Mouse (Mus musculus) limb, embryonic 10.5 days (tissue): Measurements from ENCODE around the gene Fam181a. TPM values are rescaled to one million over a fixed set of nuclear protein-coding genes. Genes with fewer than 3 reads are reported as not detected.

Experiments used
- DNase-seq: peaks from one replicate; pipeline ENCODE4 v3.0.0-alpha.2; 2017; ENCODE audit warnings: low spot score
- H3K27ac ChIP-seq: fragments of 300-500 bp; sonication (generic); 2 replicates; pipeline ENCODE4 v1.5.1; 2016; ENCODE audit warnings: mild to moderate bottlenecking
- H3K27me3 ChIP-seq: fragments of 300-500 bp; sonication (generic); 2 replicates; pipeline ENCODE4 v1.6.1; 2016; ENCODE audit warnings: low read depth, mild to moderate bottlenecking; ENCODE audit not compliant: poor library complexity, severe bottlenecking
- H3K36me3 ChIP-seq: fragments of 300-500 bp; sonication (generic); 2 replicates; pipeline ENCODE4 v1.6.1; 2016; ENCODE audit warnings: mild to moderate bottlenecking, moderate library complexity
- H3K4me1 ChIP-seq: fragments of 300-500 bp; sonication (generic); 2 replicates; pipeline ENCODE4 v1.6.1; 2016
- H3K4me3 ChIP-seq: fragments of 300-500 bp; sonication (generic); 2 replicates; pipeline ENCODE4 v1.5.1; 2016; ENCODE audit warnings: mild to moderate bottlenecking, moderate library complexity
- H3K9me3 ChIP-seq: fragments of 300-500 bp; sonication (generic); replicated peaks from 2 replicates; pipeline ENCODE4 v1.6.1; 2016; ENCODE audit warnings: mild to moderate bottlenecking
- WGBS: fragments of 180-500 bp; shearing (Covaris S2); methylation state at CpG from one replicate; pipeline ENCODE4 v1.1.7; 2016; 5-methylcytosine and 5-hydroxymethylcytosine counted together
- polyA plus RNA-seq: library from polyadenylated mRNA; unstranded; fragments of >200 nt; fragmentation: Nextera tagmentation; extraction: Ambion mirVana; gene quantifications from 2 replicates; pipeline ENCODE4 v1.2.1, GENCODE M21; 2016

Fam181a gene
- polyA plus RNA-seq, 1 experiment from 2014 or later: not detected

DNA sequence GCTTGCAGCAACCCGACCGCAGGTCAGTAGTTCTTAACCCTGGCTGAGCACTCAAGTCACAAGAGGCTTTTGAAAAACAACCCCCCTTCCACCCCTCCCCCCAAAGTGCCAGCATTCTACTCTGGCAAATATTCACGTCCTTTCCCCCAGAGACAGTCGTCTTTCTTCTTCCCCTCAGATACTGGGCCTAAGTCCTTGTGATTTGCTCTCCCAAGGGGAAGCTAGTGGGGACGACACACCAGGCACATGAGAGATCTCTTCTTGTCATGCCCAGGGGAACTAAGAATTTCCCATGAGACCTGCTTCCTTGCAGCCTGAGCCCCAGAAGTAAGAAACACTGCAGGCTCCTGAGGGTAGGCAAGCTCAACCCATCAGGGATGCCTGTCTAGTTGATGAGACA, 36.6 kb downstream of the Fam181a start:
- no peaks in the 10 kb centered on the region for H3K27me3 ChIP-seq
- H3K36me3 ChIP-seq: no peaks in the 10 kb centered on the region
- H3K9me3 ChIP-seq: no peaks in the 10 kb centered on the region
- WGBS: 69% methylated on average over 5 of the region's 5 CpGs
- H3K27ac ChIP-seq: no peak overlapping the region
- no peak for DNase-seq
- H3K4me1 ChIP-seq: peaks cover 7% of the 10 kb centered on the region; the same call in 1 of the 2 replicates
- H3K4me3 ChIP-seq: no peak overlapping the region

DNA sequence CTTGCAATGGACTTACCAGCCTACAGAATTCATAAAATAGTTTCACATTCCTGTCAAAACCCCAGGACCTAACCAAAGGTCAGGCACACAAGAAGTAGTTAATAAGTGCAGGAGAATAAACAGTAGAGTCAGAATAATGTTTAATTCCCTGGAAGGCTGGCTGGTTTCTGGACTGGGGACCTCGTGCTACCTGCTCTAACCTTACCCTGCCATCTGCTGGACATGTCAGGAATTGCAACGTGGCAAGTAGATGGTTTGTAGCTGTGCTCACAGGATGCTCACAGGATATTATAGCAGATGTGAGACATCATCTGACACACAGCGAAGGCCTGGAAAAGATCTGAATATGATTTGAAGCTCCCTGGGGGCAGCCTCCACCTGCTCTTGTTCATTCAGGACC, 37.7 kb downstream of the Fam181a start:
- peak; percentile 86 for DNase-seq
- Histone ChIP-seq H3K27ac (no peak overlapping the region), H3K36me3 (no peaks in the 10 kb centered on the region), H3K4me3 (no peak overlapping the region), H3K27me3 (no peaks in the 10 kb centered on the region), H3K4me1 (peaks cover 8% of the 10 kb centered on the region; the same call in 1 of the 2 replicates), H3K9me3 (no peaks in the 10 kb centered on the region)
- 12% methylated on average over 3 of the region's 3 CpGs for WGBS

DNA sequence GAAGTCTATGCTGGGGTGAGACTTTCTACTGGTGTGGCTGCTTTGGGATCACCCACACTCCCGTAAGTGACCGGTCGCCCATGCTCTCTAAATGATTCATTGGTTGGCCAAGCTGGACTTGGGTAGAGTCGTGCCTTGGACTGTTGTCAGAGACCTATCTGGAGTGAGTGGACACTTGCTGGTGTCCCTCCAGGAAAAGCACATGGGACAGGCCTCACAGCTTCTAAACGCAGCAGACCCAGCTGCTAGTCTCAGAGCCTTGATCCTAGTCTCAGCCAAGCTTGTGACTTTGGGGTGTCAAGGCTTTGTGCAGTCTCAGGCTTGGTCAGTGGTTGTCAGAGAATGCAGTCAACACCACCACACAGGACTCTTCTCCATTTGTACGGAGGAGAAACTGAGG, 42.0 kb downstream of the Fam181a start:
- DNase-seq: no peak
- no peaks in the 10 kb centered on the region for H3K36me3 ChIP-seq
- 94% methylated on average over 6 of the region's 6 CpGs for WGBS
- H3K27me3 ChIP-seq: no peaks in the 10 kb centered on the region
- no peak overlapping the region for H3K4me3 ChIP-seq
- H3K4me1 ChIP-seq: peaks cover 4% of the 10 kb centered on the region; the same call in 1 of the 2 replicates
- H3K27ac ChIP-seq: no peak overlapping the region
- H3K9me3 ChIP-seq: no peaks in the 10 kb centered on the region

DNA sequence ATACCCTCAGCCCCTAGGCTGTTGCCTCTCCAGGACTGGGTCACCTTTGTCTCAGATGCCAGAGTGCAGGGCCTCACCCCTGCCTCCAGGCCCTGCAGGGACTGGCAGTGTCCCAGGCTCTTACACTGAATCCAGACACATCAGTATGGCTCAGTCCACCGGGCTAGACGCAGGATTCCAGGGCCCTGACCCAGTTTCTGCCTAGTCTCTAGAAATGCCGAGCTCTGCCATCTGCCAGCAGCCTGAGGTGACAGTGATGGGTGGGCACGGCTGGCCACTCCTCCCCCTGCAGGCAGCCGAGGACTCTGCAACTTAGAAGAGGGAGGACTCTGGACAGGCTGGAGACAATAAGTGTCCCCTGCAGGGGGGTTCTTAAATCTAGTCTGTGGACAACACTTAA, 42.8 kb downstream of the Fam181a start:
- no peak overlapping the region for H3K27ac ChIP-seq
- no peaks in the 10 kb centered on the region for H3K27me3 ChIP-seq
- H3K36me3 ChIP-seq: no peaks in the 10 kb centered on the region
- H3K4me3 ChIP-seq: no peak overlapping the region
- peak; percentile 46 for DNase-seq
- H3K4me1 ChIP-seq: peaks cover 4% of the 10 kb centered on the region; the same call in 1 of the 2 replicates
- no peaks in the 10 kb centered on the region for H3K9me3 ChIP-seq
- WGBS: 19% methylated on average over 5 of the region's 5 CpGs

DNA sequence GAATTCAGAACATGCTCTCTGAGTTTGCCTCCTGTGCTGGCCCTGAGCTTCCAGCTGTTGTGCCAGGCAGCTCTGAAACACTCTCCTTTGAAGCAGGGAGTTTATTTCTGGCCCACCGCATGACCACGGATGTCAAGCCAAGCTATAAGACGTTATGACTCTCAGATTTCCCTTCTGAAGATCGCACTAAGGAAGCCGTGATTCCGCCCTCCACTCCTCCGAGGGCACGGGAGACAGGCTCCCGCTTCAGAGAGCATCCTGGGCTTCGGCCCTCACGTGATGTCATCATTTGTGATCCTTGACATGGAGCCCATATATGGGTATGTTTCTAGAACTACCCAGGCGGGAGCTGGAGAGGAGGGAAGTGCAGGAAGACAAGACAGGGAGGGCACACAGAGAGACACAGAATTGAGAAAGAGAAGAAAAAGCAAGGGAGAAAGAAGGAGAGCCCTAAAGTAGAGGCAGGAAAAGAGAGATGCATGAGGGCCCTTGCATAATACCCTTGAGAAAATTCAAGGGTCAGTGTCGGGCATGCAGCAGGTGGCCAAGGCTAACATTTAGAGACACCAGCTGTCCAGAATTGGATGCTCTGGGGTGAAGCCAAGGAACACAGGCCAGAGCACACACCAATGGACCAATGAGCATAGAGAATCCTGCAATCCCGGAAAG, 45.1 kb downstream of the Fam181a start, which contains the start of gene Asb2:
Gene Asb2 (minus strand): TSS at position 256 of the 669 bp plus-strand sequence.
- Histone ChIP-seq H3K4me1 (peaks cover 4% of the 10 kb centered on the region; the same call in 1 of the 2 replicates), H3K36me3 (no peaks in the 10 kb centered on the region), H3K9me3 (no peaks in the 10 kb centered on the region), H3K27ac (no peak within 1 kb of the TSS), H3K4me3 (no peak within 1 kb of the TSS), H3K27me3 (no peaks in the 10 kb centered on the region)
- WGBS: 78% methylated on average over 14 of the region's 14 CpGs
- DNase-seq: no peak

DNA sequence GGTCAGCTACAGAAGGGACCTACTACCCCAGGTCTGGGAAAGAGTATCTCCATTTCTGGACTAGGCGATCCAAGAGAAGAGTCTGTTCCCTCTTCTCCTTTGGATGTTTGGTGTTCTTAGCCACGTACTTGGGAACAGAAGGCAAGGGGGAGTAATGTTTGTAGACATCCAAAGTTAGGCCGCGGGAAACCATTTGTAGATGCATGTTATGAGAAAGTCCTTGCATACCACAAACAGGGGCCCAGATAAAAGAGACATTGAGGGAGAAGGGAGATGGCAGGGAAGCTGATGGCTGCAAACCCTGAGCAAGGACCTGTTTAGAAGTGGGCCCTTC, 45.6 kb downstream of the Fam181a start:
- Histone ChIP-seq H3K36me3 (no peaks in the 10 kb centered on the region), H3K27me3 (no peaks in the 10 kb centered on the region), H3K27ac (no peak overlapping the region), H3K4me1 (peaks cover 4% of the 10 kb centered on the region; the same call in 1 of the 2 replicates), H3K4me3 (no peak overlapping the region), H3K9me3 (no peaks in the 10 kb centered on the region)
- DNase-seq: no peak
- WGBS: 90% methylated on average over 4 of the region's 4 CpGs

DNA sequence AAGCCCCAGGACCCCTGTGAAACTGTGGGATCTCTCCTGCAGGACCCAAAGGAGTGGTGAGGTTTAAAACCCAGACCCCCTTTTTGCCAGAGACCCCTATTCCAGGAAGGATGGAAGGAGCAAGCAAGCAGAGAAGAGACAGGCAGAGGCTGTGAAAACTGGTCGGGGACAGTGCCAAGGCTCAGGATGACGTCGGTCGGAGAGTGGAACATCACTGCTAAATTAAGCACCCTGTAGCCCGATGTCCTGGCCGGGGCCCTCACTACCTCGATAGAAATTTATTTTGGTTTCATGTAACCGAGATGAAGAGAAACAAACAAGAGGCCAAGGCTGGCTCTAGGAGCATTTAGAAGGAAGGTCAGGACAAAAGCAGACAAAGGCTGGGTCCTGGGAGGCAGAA, 47.4 kb downstream of the Fam181a start:
- Histone ChIP-seq H3K27ac (no peak overlapping the region), H3K4me3 (no peak overlapping the region)

DNA sequence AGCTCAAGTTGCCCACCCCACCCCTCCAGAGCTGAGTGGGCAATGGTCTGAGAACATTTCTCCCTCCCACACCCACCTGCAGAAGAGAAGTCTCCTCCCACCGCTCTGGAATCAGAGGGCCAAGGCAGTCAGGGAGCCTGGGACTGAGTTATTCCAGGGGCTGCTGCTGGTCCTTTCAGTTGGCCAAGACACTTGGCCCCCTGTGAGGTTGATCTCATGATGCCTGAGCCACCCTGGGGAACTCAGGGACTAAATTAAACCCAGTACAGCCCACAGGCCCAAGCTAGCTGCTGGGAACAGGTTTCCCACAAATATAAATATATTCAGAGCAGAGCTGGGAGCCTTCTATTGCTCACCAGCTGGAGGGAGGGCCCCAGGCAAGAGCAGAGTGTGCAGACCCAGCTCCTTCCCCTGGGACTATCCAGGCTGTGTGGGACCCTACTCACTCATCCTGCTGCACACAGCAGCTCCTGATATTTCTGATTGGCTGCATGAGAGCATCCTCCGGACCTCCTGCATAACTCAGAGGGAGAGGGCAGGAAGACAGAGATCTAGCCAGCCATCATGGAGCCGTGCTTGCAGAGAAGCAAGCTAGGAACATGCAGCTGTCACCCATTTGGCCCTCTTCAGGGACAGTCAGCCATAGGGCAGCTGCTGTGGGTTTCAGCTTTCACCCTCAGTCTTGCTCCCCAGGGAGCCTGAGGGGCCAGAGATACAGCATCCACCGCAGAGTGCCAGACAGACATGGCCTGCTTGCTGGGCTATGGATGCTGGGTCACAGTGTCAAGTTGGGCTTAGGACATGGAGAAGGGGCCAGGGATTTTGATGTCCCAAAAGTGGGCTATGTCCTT, 48.4 kb downstream of the Fam181a start:
- H3K4me1 ChIP-seq: no peaks in the 10 kb centered on the region
- no peak overlapping the region for H3K27ac ChIP-seq
- H3K27me3 ChIP-seq: no peaks in the 10 kb centered on the region
- no peaks in the 10 kb centered on the region for H3K36me3 ChIP-seq
- H3K4me3 ChIP-seq: no peak overlapping the region
- WGBS: 55% methylated on average over 4 of the region's 4 CpGs
- no peaks in the 10 kb centered on the region for H3K9me3 ChIP-seq
- DNase-seq: no peak

More for the DNA sequence above, 47.4 kb downstream of the Fam181a start:
- Histone ChIP-seq H3K36me3 (no peaks in the 10 kb centered on the region), H3K9me3 (no peaks in the 10 kb centered on the region), H3K4me1 (peaks cover 4% of the 10 kb centered on the region; the same call in 1 of the 2 replicates), H3K27me3 (no peaks in the 10 kb centered on the region)
- DNase-seq: no peak
- 86% methylated on average over 8 of the region's 8 CpGs for WGBS

DNA sequence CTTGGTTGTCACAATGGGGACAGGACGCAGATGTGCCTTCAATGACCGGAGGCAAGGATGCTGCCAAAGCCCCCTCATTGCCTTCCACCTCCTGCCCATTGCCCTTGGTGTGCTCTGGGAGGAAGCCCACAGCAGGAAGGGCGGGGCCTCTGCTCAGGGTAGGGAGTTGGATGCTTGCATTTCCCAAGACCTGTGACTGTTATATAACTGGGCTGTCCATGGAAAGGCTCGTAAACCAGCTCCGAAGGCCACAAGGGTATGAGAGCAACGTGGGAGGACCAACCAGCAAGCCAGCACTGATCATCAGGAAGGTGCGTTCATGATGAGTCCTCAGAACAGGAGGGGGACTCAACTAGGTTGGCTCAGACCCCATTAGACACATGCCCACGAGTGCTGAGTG, 50.0 kb downstream of the Fam181a start:
- WGBS: 85% methylated on average over 8 of the region's 8 CpGs
- H3K36me3 ChIP-seq: no peaks in the 10 kb centered on the region

DNA sequence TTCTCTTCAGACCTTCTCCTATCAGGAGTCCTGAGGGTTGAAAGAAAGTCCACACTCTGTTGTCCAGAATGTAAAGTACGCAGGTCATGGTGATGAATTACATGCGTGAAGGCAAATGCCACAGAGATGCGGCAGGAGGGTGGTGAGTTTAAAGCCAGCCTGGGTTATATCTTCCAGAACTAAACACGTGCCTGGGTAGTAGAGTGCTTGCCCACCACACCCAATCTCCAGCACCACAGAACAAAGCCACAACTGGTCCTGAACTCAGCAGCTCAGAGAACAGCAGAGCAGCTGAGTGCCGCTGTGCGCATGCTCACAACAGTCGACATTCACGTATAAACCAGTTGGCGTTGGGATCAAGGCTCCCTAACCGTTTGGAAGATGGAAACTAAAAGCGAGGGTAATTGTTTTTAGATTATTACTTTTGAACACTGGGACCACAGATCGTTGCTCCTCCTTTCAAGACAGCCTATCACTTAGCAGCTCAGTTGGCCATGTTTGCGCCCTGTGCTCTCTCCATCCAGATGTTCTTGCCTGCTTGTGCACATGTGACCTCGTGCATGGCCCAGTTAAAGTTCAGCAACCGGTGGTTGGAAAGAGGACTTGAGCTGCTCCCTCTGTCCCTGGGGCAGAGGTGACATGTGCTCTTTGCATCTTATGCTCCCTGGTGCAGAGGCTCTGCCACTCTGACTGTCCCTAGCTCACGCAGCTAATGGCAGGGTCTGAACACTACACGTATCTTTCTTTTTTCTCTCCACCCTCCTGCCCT, 50.9 kb downstream of the Fam181a start:
- no peak for DNase-seq
- Histone ChIP-seq H3K27ac (no peak overlapping the region), H3K36me3 (no peaks in the 10 kb centered on the region)

More for the DNA sequence above, 50.0 kb downstream of the Fam181a start:
- H3K27me3 ChIP-seq: no peaks in the 10 kb centered on the region
- H3K27ac ChIP-seq: no peak overlapping the region
- no peak for DNase-seq
- H3K9me3 ChIP-seq: no peaks in the 10 kb centered on the region
- H3K4me1 ChIP-seq: no peaks in the 10 kb centered on the region
- H3K4me3 ChIP-seq: no peak overlapping the region

DNA sequence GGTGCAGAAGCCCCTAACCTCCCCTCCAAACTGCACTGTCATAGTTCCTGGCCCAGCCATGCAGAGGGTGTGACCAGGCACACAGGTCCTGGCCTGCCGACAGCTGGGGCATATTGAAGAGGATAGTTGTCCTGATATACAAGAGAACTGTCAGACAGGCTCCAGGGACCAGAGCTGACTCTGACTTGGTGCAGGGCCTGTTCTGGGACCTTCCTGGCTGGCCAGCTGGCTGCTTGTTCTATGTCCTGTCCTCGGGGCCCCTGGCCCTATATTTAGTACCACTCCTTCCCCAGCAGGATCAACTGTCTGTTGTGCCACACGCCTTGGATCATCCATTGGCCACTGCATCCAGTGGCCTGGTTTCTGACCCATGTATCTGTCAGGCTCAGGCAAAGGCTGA, 51.6 kb downstream of the Fam181a start:
- Histone ChIP-seq H3K4me1 (no peaks in the 10 kb centered on the region), H3K27ac (no peak overlapping the region), H3K27me3 (no peaks in the 10 kb centered on the region), H3K36me3 (no peaks in the 10 kb centered on the region), H3K4me3 (no peak overlapping the region), H3K9me3 (no peaks in the 10 kb centered on the region)
- DNase-seq: no peak
- 76% methylated on average over 3 of the region's 3 CpGs for WGBS

More for the DNA sequence above, 50.9 kb downstream of the Fam181a start:
- Histone ChIP-seq H3K4me3 (no peak overlapping the region), H3K4me1 (no peaks in the 10 kb centered on the region), H3K27me3 (no peaks in the 10 kb centered on the region), H3K9me3 (no peaks in the 10 kb centered on the region)
- 89% methylated on average over 17 of the region's 17 CpGs for WGBS
